Mouse (Mus musculus): ENCODE data around the gene Nr2f1. TPM values are rescaled to one million over a fixed set of nuclear protein-coding genes. Genes with fewer than 3 reads are reported as not detected.
A peak's percentile ranks its signal among the peaks of the same experiment; 100 is the strongest.

Gene Nr2f1
- polyA plus RNA-seq, 1 experiment from 2014 or later: 18.1 TPM

DNA sequence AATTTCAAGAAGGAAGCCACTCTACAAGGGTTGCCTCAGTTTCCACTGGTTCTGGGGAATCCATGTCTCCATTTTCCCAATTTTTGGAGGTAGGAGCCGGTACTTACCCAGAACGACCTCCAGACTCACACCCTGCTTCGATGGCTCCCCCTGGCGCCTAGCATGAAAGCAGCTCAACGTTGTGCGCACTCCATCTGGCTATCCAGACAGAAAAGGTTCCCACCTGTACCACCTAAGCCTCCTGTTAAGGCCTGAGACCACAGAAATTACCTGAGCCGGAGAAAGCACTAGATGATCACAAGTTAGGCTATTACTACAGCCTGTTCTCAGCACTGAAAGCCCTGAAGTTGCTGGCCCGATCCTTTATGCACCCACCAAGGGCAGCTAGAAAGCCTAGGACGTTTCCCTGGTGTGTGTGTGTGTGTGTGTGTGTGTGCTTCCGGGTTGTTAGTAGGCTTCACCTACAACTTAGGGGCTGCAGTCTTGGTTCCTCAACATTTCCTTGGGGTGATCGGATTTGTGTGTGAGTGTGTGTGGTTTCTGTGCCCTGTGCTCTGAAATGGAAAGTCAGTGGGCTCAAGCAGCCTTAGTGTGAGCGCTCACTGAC lies 13.1 kb downstream of the Nr2f1 start:
- ATAC-seq (replicated peaks; ENCODE audit: low FRiP score): no peak
- H3K9me3 ChIP-seq (replicated peaks): no peaks in the 10 kb centered on the region
- H3K4me2 ChIP-seq: no peak overlapping the region
- H3K4me1 ChIP-seq: peaks cover 18% of the 10 kb centered on the region
- H3K27me3 ChIP-seq: peaks cover 75% of the 10 kb centered on the region
- no peak overlapping the region for H3K9ac ChIP-seq
- WGBS: 32% methylated on average over 12 of the region's 12 CpGs
- H3K27ac ChIP-seq: no peak overlapping the region
- H3K4me3 ChIP-seq (replicated peaks): no peak overlapping the region
- H3K36me3 ChIP-seq: peaks cover 33% of the 10 kb centered on the region

DNA sequence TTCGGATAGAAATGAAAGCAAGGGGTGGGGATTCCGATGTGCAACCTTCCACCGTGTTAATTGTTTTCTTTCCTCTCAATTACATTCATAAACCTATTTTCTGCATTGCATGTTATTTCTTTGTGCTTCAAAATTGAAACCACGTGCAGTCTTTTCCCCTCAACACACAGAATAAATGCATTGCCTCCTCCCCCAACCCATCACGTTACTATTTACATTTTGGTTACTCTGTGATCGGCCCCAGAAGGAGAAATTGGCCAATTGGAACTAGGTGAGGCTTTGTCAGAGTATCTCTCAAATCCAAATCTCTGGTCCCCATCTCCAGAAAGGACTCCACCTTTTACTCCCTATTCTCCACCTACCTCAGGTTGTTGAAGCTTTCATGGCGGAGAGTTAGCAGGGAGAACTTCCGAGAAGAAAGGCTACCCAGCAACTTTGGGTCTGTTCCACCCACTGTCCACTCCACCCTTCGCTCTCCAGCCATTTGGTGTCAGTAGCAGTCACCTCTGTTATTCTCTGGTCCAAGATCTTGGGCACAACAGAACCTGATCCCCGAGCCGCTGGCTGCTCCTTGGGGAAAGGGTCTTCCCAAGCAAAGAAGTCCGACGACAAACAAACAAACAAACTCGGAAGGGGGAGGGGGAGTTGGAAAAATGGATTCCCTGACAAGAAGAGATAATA lies 14.6 kb downstream of the Nr2f1 start:
- 21% methylated on average over 14 of the region's 14 CpGs for WGBS
- no peak overlapping the region for H3K9ac ChIP-seq
- peaks cover 25% of the 10 kb centered on the region for H3K36me3 ChIP-seq
- peaks cover 21% of the 10 kb centered on the region for H3K4me1 ChIP-seq
- H3K4me3 ChIP-seq (replicated peaks): no peak overlapping the region
- no peak for ATAC-seq (replicated peaks; ENCODE audit: low FRiP score)
- no peaks in the 10 kb centered on the region for H3K9me3 ChIP-seq (replicated peaks)
- no peak overlapping the region for H3K27ac ChIP-seq
- peaks cover 88% of the 10 kb centered on the region for H3K27me3 ChIP-seq
- H3K4me2 ChIP-seq: no peak overlapping the region

DNA sequence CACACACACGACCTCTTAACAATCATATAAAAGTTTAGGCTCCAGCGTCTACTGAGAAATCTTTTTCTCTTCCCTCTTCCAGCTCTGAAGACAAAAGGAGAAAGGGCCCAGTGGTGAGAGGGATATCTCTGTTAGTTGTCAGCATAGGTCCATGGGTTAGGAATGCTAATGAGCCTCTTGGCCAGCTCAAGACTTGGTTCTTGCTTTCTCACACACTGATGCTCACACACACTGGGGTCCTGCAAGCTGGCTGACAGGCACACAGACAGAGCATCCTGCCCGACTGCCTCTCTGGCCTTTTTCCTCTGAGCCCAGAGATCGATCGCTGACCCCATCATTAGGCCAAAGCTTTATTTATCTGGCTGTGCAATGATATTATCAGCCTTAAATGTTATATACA lies 15.6 kb downstream of the Nr2f1 start:
- no peak for ATAC-seq (replicated peaks; ENCODE audit: low FRiP score)
- no peak overlapping the region for H3K9ac ChIP-seq
- peaks cover 92% of the 10 kb centered on the region for H3K27me3 ChIP-seq
- no peak overlapping the region for H3K4me2 ChIP-seq
- peaks cover 29% of the 10 kb centered on the region for H3K4me1 ChIP-seq
- peaks cover 19% of the 10 kb centered on the region for H3K36me3 ChIP-seq
- no peaks in the 10 kb centered on the region for H3K9me3 ChIP-seq (replicated peaks)
- WGBS: 33% methylated on average over 5 of the region's 5 CpGs
- H3K4me3 ChIP-seq (replicated peaks): no peak overlapping the region
- H3K27ac ChIP-seq: no peak overlapping the region

- H3K9me3 ChIP-seq (replicated peaks): no peaks in the 10 kb centered on the region
- no peak overlapping the region for H3K4me3 ChIP-seq (replicated peaks)
- H3K4me1 ChIP-seq: peaks cover 28% of the 10 kb centered on the region
- peaks cover 96% of the 10 kb centered on the region for H3K27me3 ChIP-seq
- H3K9ac ChIP-seq: no peak overlapping the region
- peaks cover 12% of the 10 kb centered on the region; the same call in 1 of the 2 replicates for H3K36me3 ChIP-seq
- ATAC-seq (replicated peaks; ENCODE audit: low FRiP score): no peak; the same call in 1 of the 2 replicates
- no peak overlapping the region for H3K27ac ChIP-seq
- WGBS: 11% methylated on average over 5 of the region's 5 CpGs
- peak overlapping the region; percentile 65; the same call in 1 of the 2 replicates for H3K4me2 ChIP-seq
Observed at GRCm38 (mm10) chr13:78183004-78183403, 16.6 kb downstream of the Nr2f1 start.

GRCm38 (mm10) chr13:78181930-78182558 lies 17.5 kb downstream of the Nr2f1 start:
- Histone ChIP-seq H3K9me3 (replicated peaks) (no peaks in the 10 kb centered on the region), H3K27me3 (peaks cover 94% of the 10 kb centered on the region), H3K4me3 (replicated peaks) (peak overlapping the region; percentile 37), H3K27ac (0 out of 2 replicates have a peak overlapping the region, but pooled peaks have one; percentile 5), H3K4me2 (peak overlapping the region; percentile 65), H3K4me1 (peaks cover 27% of the 10 kb centered on the region), H3K9ac (no peak overlapping the region), H3K36me3 (0 out of 2 replicates have a peak, but pooled peaks cover 2% of the 10 kb centered on the region)
- no peak; the same call in 1 of the 2 replicates for ATAC-seq (replicated peaks; ENCODE audit: low FRiP score)
- 6% methylated on average over 13 of the region's 14 CpGs for WGBS

DNA sequence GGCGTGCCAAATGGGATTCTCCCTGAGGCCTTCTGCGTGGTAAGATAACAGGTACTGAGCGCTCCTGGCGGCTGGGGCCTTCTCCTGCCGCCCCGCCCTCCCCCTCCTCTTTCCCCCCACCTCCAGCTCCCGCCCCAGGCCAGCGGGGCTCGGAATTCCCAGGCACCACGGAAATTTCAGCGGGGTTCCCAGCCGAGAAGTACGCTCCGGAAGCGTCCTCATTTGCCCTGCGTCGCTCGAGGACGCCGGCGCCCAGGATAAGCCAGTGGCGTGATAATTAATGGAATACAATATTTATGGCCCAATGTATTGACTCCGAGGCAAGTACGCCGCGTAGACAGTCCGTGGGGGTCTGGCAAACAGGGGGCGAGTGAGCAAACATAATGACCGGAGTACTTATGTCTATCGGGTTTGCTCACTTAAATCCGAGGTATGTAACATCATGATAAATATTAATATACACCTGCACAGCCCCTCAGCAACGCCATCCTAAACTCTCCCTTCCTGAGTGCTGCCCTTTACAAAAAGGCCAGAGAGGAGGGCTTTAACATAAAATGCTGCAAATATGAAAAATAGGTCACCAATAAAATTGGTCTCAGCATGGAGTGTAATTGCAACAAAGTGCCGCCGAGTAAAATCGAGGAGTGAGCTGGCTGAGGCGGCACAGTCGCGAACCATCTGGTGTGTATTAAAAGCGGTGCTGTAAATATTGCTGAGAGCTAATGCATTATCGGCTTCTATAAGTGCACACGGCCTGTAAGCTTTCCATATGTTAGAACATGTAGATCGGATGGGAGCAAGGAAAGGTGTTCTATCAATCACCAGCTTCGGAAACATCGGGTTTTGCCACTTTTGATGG lies 18.3 kb downstream of the Nr2f1 start:
- no peaks in the 10 kb centered on the region for H3K36me3 ChIP-seq
- peak overlapping the region; percentile 37 for H3K4me3 ChIP-seq (replicated peaks)
- peaks cover 27% of the 10 kb centered on the region for H3K4me1 ChIP-seq
- peak overlapping the region; percentile 65 for H3K4me2 ChIP-seq
- peak; percentile 13; the same call in 1 of the 2 replicates for ATAC-seq (replicated peaks; ENCODE audit: low FRiP score)
- H3K27me3 ChIP-seq: peaks cover 94% of the 10 kb centered on the region
- no peak overlapping the region for H3K9ac ChIP-seq
- H3K27ac ChIP-seq: no peak overlapping the region
- H3K9me3 ChIP-seq (replicated peaks): no peaks in the 10 kb centered on the region
- under 1% methylated on average over 42 of the region's 44 CpGs for WGBS

DNA sequence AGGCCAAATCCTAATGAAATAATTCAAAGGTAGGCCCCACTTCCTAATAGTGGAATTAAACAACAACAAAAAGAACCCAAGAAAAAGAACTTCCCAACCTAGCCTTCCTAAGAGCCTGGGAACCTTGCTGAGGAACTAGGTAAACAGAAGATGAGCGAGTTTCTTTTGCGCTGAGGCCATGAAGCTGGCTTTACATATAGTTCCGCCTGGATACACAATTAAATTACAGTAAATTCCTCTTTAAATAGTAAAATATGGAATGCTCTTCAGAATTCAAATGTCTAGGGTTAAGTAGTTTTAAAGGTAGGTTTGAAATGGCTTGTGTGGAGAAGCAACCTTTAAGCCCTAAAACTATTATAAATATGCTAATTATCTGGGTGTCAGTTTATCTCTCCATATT lies 19.3 kb downstream of the Nr2f1 start:
- Histone ChIP-seq H3K27me3 (peaks cover 95% of the 10 kb centered on the region), H3K4me1 (peaks cover 27% of the 10 kb centered on the region), H3K36me3 (no peaks in the 10 kb centered on the region), H3K9ac (no peak overlapping the region), H3K27ac (no peak overlapping the region), H3K4me2 (no peak overlapping the region), H3K9me3 (replicated peaks) (no peaks in the 10 kb centered on the region), H3K4me3 (replicated peaks) (no peak overlapping the region)
- WGBS: 57% methylated on average over 3 of the region's 3 CpGs
- no peak for ATAC-seq (replicated peaks; ENCODE audit: low FRiP score)

- ATAC-seq (replicated peaks; ENCODE audit: low FRiP score): peak; percentile 41
- H3K4me2 ChIP-seq: peak overlapping the region; percentile 65
- H3K9ac ChIP-seq: peak overlapping the region; percentile 33
- 7% methylated on average over 38 of the region's 38 CpGs for whole genome bisulfite sequencing
- H3K9me3 ChIP-seq (replicated peaks): no peaks in the 10 kb centered on the region
- peak overlapping the region; percentile 40 for H3K4me3 ChIP-seq (replicated peaks)
- H3K27ac ChIP-seq: no peak overlapping the region
- H3K36me3 ChIP-seq: no peaks in the 10 kb centered on the region
- peaks cover 95% of the 10 kb centered on the region for H3K27me3 ChIP-seq
- peaks cover 24% of the 10 kb centered on the region for H3K4me1 ChIP-seq
Observed at GRCm38 (mm10) chr13:78179312-78180097, 20.1 kb downstream of the Nr2f1 start.

GRCm38 (mm10) chr13:78178771-78179170 lies 20.8 kb downstream of the Nr2f1 start:
- Histone ChIP-seq H3K36me3 (no peaks in the 10 kb centered on the region), H3K9me3 (replicated peaks) (no peaks in the 10 kb centered on the region), H3K9ac (no peak overlapping the region), H3K4me2 (peak overlapping the region; percentile 65), H3K4me1 (peaks cover 24% of the 10 kb centered on the region), H3K27me3 (peaks cover 95% of the 10 kb centered on the region), H3K4me3 (replicated peaks) (no peak overlapping the region), H3K27ac (no peak overlapping the region)
- ATAC-seq (replicated peaks; ENCODE audit: low FRiP score): no peak
- WGBS: 23% methylated on average over 5 of the region's 5 CpGs

DNA sequence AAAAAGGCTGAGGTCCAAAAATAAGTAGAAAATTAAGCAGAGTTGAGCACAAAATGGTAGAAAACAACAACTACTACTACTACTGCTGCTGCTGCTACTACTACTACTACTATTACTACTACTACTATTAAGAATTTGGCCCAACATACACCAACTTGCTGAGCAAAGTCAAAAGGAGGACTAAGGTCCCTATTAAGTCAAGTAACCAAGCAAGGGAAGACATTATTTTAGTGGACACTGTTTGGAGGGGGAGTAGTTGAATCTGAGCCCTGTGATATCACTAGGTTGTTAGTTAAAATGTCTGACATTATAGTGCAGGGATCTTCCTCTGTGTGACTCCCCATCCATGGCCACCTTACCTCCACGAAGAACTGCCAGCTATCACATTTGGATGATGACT lies 21.5 kb downstream of the Nr2f1 start:
- Histone ChIP-seq H3K4me2 (no peak overlapping the region), H3K4me3 (replicated peaks) (no peak overlapping the region), H3K27ac (no peak overlapping the region), H3K9ac (no peak overlapping the region), H3K27me3 (peaks cover 93% of the 10 kb centered on the region), H3K9me3 (replicated peaks) (no peaks in the 10 kb centered on the region), H3K4me1 (peaks cover 24% of the 10 kb centered on the region), H3K36me3 (no peaks in the 10 kb centered on the region)
- ATAC-seq (replicated peaks; ENCODE audit: low FRiP score): no peak
- WGBS: 3% methylated on average over 1 of the region's 1 CpGs

DNA sequence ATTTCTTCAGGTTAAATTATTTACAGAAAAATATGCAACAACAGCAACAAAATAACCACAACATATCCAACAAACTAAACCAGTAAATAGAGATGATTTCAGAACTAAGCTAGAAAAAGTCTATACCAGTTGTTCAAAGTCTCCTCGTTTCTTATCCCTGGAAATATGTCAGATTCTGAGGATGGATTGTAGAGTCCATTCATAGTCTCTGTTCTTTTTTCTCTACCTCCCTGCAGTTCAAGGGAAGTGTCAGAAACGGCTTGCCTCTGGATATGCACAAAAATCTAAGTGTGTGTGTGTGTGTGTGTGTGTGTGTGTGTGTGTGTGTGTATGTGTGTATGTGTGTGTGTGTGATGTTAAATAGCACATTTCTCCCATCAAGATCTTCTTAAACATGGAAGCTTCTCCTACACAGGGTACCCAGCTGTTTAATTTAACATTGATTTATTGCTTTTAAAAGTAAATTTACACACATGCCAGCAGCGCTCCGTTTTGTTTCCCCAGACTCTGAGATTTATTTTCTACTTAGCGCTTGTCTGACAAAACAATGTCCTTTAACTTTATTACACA lies 22.1 kb downstream of the Nr2f1 start:
- 9% methylated on average over 5 of the region's 5 CpGs for WGBS
- no peak overlapping the region for H3K4me2 ChIP-seq
- H3K36me3 ChIP-seq: no peaks in the 10 kb centered on the region
- H3K27me3 ChIP-seq: peaks cover 93% of the 10 kb centered on the region
- H3K9me3 ChIP-seq (replicated peaks): no peaks in the 10 kb centered on the region
- H3K9ac ChIP-seq: no peak overlapping the region
- H3K4me3 ChIP-seq (replicated peaks): no peak overlapping the region
- no peak for ATAC-seq (replicated peaks; ENCODE audit: low FRiP score)
- H3K4me1 ChIP-seq: peaks cover 24% of the 10 kb centered on the region
- no peak overlapping the region for H3K27ac ChIP-seq
